Mouse (Mus musculus) gastrocnemius, adult 2 months (tissue): Measurements from ENCODE around the gene Rbms1. TPM values are rescaled to one million over a fixed set of nuclear protein-coding genes. Genes with fewer than 3 reads are reported as not detected.

Source experiments
- DNase-seq: peaks from one replicate; pipeline ENCODE4 v3.0.0; 2022
- H3K27ac ChIP-seq: fragments of 200-600 bp; 2 replicates; pipeline ENCODE4 v1.8.1; 2022; ENCODE audit warnings: mild to moderate bottlenecking
- H3K4me3 ChIP-seq: fragments of 200-600 bp; 2 replicates; pipeline ENCODE4 v1.8.1; 2022; ENCODE audit warnings: mild to moderate bottlenecking, moderate library complexity
- CTCF ChIP-seq: fragments of 200-600 bp; IDR thresholded peaks from 2 replicates; pipeline ENCODE4 v1.8.1; 2022; ENCODE audit warnings: antibody characterized with exemption, mild to moderate bottlenecking, moderate library complexity
- intact Hi-C: fragments of 180-260 bp; cut with DNase I; formaldehyde crosslinking; loops from one replicate; pipeline ENCODE4 v1.15.1; 2025
- total RNA-seq, 2 experiments: library from RNA; stranded (reverse); gene quantifications; 2 replicates each; pipeline ENCODE4 v1.2.3; 2021

The Rbms1 gene
- total RNA-seq, 2 experiments from 2014 or later, result 17.2 to 27.8 TPM

- no peak overlapping the region for H3K27ac ChIP-seq
- TF ChIP-seq CTCF, result no peak
- no peak for DNase-seq
- intact Hi-C loops, result no loop called here
- H3K4me3 ChIP-seq, result no peak overlapping the region
Measured at GRCm38 (mm10) chr2:60739389-60740137, 223.4 kb downstream of the Rbms1 start.

- Histone ChIP-seq H3K27ac (no peak overlapping the region), H3K4me3 (no peak overlapping the region)
- TF ChIP-seq CTCF, result peak; percentile 50
- intact Hi-C loops, result no loop called here
- no peak for DNase-seq
Measured at GRCm38 (mm10) chr2:60730929-60731328, 232.1 kb downstream of the Rbms1 start.

GRCm38 (mm10) chr2:60730024-60730423, 233.0 kb downstream of the Rbms1 start:
- DNase-seq, result no peak
- intact Hi-C loops, result no loop called here
- H3K4me3 ChIP-seq, result no peak overlapping the region
- TF ChIP-seq CTCF, result no peak
- peak overlapping the region; percentile 12; the same call in 1 of the 2 replicates for H3K27ac ChIP-seq

GRCm38 (mm10) chr2:60728902-60729585, 233.9 kb downstream of the Rbms1 start:
- no peak for TF ChIP-seq CTCF
- Histone ChIP-seq H3K4me3 (no peak overlapping the region), H3K27ac (no peak overlapping the region)
- intact Hi-C loops, result no loop called here
- DNase-seq, result no peak

DNA sequence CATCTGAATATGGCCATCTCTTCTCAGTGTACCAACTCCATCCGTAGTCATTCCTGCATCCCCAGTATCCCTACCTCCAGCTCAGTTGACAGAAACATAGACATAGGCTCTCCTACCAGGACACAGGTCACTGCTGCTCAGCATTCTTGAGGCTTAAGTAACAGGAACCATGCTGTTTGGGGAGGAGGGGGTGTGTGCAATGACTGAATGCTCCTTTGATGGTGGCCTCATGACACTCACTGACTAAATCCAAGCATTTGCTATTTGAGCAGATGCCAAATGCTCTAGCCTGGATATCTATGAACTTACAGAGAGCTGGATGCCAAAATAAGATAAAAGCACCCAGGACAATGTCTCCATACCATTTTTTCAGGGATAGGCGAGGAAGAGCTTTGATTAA, 238.3 kb downstream of the Rbms1 start:
- Histone ChIP-seq H3K4me3 (no peak overlapping the region), H3K27ac (no peak overlapping the region)
- TF ChIP-seq CTCF, result no peak
- no peak for DNase-seq
- intact Hi-C loops, result loop anchor here (5.0 kb wide), 2 partner anchors 238 to 678 kb away; partner anchors contain the start of gene Rbms1

DNA sequence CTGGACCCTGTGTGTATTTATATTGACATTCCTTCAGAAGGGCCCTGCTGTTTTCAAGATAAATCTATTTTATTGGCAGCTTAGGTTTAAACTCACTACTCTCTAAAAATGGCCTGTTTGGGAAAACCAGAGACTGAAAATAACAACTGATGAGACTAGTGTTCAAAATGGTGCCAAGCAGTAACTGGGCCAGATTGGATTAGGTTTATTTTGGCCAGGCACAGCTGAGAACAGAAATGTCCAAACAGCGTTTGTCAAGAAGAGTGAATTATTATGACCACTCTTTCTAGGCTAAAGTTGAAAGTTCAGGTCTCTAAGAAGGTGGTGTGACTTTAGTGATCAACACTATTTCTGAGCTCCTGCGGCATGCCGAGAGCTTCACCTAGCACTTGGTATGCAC, 240.0 kb downstream of the Rbms1 start:
- TF ChIP-seq CTCF, result no peak
- intact Hi-C loops, result loop anchor here (5.0 kb wide), 2 partner anchors 239 to 679 kb away; partner anchors contain the start of gene Rbms1
- Histone ChIP-seq H3K27ac (peak overlapping the region; percentile 93), H3K4me3 (peak overlapping the region; percentile 77)
- peak; percentile 57 for DNase-seq

- Histone ChIP-seq H3K27ac (peak within 1 kb of the TSS; percentile 93), H3K4me3 (peak within 1 kb of the TSS; percentile 77)
- peak; percentile 86 for DNase-seq
- TF ChIP-seq CTCF, result peak; percentile 6; the same call in 1 of the 2 replicates
- intact Hi-C loops, result loop anchor here (5.0 kb wide), 2 partner anchors 240 to 680 kb away; partner anchors contain the start of gene Rbms1
Measured at GRCm38 (mm10) chr2:60722514-60722913, 240.5 kb downstream of the Rbms1 start, which contains the start of gene Itgb6. Itgb6 (minus strand) TSS chr2:60722643.

DNA sequence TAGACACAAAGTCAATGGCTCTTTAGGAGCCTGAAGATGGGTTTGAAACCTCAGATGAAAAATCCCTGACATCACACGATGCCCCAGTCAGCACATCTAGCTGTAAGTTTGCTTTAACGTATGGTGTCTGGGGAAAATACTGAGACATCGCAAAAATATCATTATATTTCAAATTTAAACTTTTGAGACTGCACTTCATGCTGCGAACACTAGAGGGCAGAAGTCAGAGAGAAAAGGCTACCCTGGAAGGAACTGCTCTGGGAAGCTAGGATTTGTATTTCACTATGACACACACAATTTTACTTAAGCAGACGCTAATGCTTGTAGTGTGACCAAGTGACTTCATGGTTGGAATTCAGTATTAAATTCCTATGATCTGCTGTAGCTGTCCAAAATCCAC, 242.1 kb downstream of the Rbms1 start:
- intact Hi-C loops, result loop anchor here (2.0 to 5.0 kb wide), 4 partner anchors 32 to 734 kb away; partner anchors contain the start of gene Rbms1
- Histone ChIP-seq H3K4me3 (peak overlapping the region; percentile 77), H3K27ac (peak overlapping the region; percentile 93)
- peak; percentile 94 for TF ChIP-seq CTCF
- no peak for DNase-seq

DNA sequence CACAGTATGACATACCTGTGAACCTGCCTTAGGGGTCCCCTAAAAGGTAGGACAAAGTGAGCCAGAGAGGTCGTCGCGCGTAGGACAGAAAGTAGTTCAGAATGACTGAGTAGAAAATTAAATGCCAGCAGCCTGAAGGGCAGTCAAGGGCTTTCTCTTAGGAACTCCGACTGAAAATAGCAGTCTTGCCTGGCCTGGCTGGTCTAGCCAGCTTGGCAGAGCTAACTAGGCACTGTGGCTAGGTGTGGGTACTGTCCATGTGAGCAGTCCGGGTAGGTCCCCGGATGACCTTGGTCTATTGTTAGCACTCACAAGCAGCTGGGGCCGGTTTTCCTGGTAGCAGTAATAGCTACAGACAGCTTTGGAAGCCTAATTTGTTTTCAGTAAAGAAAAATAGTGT, 242.8 kb downstream of the Rbms1 start:
- peak; percentile 88 for DNase-seq
- peak overlapping the region; percentile 77 for H3K4me3 ChIP-seq
- no peak for TF ChIP-seq CTCF
- peak overlapping the region; percentile 93 for H3K27ac ChIP-seq
- intact Hi-C loops, result loop anchor here (2.0 to 5.0 kb wide), 4 partner anchors 31 to 735 kb away; partner anchors contain the start of gene Rbms1

DNA sequence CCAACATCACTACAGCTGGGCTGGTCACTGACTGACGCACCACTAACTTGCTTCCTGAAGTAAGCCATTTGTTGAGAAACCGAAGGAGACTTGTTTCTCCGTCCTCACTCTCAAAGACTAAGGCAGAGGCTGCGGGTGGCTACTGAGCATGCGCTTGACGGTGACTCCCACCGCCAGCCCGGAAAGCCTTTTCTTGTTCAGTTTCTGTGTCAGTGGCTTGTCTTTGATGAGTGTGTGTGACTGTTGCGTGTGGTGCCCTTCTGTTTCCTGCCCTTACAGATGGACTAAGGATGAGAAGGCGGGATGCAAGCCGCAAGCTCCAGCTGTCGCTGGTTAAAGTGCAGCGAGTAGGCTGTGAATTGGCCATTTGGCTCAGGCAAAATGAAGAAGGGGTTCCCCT, 245.6 kb downstream of the Rbms1 start:
- Histone ChIP-seq H3K4me3 (peak overlapping the region; percentile 43), H3K27ac (peak overlapping the region; percentile 93)
- no peak for TF ChIP-seq CTCF
- DNase-seq, result no peak
- intact Hi-C loops, result no loop called here

- intact Hi-C loops, result no loop called here
- no peak for TF ChIP-seq CTCF
- no peak overlapping the region for H3K4me3 ChIP-seq
- no peak for DNase-seq
- peak overlapping the region; percentile 93 for H3K27ac ChIP-seq
Measured at GRCm38 (mm10) chr2:60716549-60716948, 246.4 kb downstream of the Rbms1 start.

- DNase-seq, result no peak
- intact Hi-C loops, result no loop called here
Measured at GRCm38 (mm10) chr2:60715771-60716170, 247.2 kb downstream of the Rbms1 start.

DNA sequence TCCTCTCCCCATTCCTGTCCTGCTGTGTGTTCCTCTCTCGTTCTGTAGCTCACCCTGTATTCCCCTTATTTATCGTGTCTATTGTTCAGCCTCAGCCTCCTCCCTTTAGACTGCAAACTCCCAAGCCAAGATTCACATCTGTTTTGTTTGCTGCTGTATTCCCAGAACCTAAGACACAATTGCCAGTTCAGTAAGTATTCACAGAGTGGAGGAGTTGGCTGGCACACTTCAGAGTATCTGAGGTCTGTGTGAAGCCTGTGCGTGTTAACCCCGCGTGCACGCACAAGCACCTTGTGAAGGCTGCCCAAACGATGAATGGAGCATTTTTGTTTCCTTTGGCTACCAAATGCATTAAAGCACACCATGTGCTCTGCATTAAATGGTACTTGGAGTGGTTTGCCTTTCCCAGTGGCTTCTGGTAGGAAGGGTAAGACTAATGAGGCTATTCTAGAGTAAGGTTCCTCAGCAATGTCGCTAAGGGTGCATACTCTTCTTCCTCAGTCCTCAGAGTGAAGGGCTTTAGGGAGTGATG, 248.0 kb downstream of the Rbms1 start:
- peak overlapping the region; percentile 91 for H3K27ac ChIP-seq
- intact Hi-C loops, result no loop called here
- TF ChIP-seq CTCF, result no peak
- no peak for DNase-seq
- no peak overlapping the region for H3K4me3 ChIP-seq

More at GRCm38 (mm10) chr2:60715771-60716170, 247.2 kb downstream of the Rbms1 start:
- peak overlapping the region; percentile 60 for H3K27ac ChIP-seq
- H3K4me3 ChIP-seq, result no peak overlapping the region
- no peak for TF ChIP-seq CTCF
